Mouse (Mus musculus) limb, embryonic 10.5 days (tissue): ENCODE data around the gene Rnf5. TPM values are rescaled to one million over a fixed set of nuclear protein-coding genes. Genes with fewer than 3 reads are reported as not detected.

Experiments
- DNase-seq: peaks from one replicate; pipeline ENCODE4 v3.0.0-alpha.2; 2017; ENCODE audit warnings: low spot score
- H3K27ac ChIP-seq: fragments of 300-500 bp; sonication (generic); 2 replicates; pipeline ENCODE4 v1.5.1; 2016; ENCODE audit warnings: mild to moderate bottlenecking
- H3K27me3 ChIP-seq: fragments of 300-500 bp; sonication (generic); 2 replicates; pipeline ENCODE4 v1.6.1; 2016; ENCODE audit warnings: low read depth, mild to moderate bottlenecking; ENCODE audit not compliant: poor library complexity, severe bottlenecking
- H3K36me3 ChIP-seq: fragments of 300-500 bp; sonication (generic); 2 replicates; pipeline ENCODE4 v1.6.1; 2016; ENCODE audit warnings: mild to moderate bottlenecking, moderate library complexity
- H3K4me1 ChIP-seq: fragments of 300-500 bp; sonication (generic); 2 replicates; pipeline ENCODE4 v1.6.1; 2016
- H3K4me3 ChIP-seq: fragments of 300-500 bp; sonication (generic); 2 replicates; pipeline ENCODE4 v1.5.1; 2016; ENCODE audit warnings: mild to moderate bottlenecking, moderate library complexity
- H3K9me3 ChIP-seq: fragments of 300-500 bp; sonication (generic); replicated peaks from 2 replicates; pipeline ENCODE4 v1.6.1; 2016; ENCODE audit warnings: mild to moderate bottlenecking
- WGBS: fragments of 180-500 bp; shearing (Covaris S2); methylation state at CpG from one replicate; pipeline ENCODE4 v1.1.7; 2016; 5-methylcytosine and 5-hydroxymethylcytosine counted together
- polyA plus RNA-seq: library from polyadenylated mRNA; unstranded; fragments of >200 nt; fragmentation: Nextera tagmentation; extraction: Ambion mirVana; gene quantifications from 2 replicates; pipeline ENCODE4 v1.2.1, GENCODE M21; 2016

The Rnf5 gene
- polyA plus RNA-seq, 1 experiment from 2014 or later, result 162 TPM

DNA sequence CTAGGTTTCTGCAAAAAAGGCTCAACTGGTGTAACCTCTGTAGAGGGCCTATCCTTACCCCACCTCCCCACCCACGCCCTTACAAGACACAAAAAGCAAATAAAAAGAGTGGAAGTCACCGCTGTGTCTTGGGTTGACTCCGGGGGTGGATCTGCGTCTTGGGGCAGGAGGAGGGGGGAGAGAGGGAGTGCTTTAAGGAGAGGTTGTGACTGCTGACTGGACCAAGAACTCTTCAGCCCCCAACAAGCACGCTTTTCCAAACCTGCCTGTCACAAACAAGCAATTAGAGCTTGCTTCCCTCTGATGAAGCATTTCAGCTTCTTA is 25.1 kb upstream of the Rnf5 start:
- Histone ChIP-seq H3K4me1 (peaks cover 68% of the 10 kb centered on the region), H3K36me3 (peaks cover 12% of the 10 kb centered on the region), H3K27ac (peak overlapping the region; percentile 92), H3K9me3 (no peaks in the 10 kb centered on the region), H3K4me3 (peak overlapping the region; percentile 74), H3K27me3 (peaks cover 53% of the 10 kb centered on the region)
- DNase-seq, result no peak
- 21% methylated on average over 5 of the region's 5 CpGs for WGBS

DNA sequence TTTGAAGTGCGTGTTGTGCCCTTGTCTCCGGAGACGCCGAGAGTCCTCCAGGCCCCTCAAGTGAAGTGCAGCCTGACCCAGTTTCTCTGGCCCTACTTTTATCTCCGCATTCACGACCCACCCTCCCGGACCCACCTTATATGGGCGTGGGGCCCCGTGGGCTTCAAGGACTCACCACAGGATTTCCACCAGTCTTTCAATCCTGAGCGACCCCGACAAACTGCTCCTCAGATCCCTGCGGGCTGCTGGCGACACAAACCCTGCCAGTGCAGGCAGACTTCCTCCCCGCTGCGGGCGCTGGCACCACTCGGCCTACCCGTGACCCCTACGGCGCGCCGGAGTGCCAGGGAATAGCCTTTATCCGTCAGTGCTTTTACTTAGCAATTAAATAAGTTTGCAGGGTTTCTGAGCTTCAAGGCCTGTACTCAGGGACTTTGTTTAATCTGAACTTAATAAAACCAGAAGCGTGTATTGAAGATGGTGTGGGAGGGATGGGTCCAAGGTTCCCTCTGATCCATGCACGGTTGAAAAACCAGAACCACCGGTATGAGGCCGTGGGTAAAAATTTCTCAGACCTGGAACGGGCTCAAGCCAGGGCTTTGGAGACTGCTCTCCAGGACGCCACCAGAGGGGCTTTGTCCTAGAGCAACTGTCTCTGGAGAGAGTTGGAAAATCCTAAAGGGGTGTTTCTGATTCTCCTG is 24.6 kb upstream of the Rnf5 start, which contains the start of gene Ppt2:
Gene Ppt2, minus strand, starts transcription at position 568 of the 701 bp plus-strand sequence.
- peaks cover 48% of the 10 kb centered on the region for H3K27me3 ChIP-seq
- 6% methylated on average over 29 of the region's 29 CpGs for WGBS
- peaks cover 17% of the 10 kb centered on the region for H3K36me3 ChIP-seq
- H3K4me3 ChIP-seq, result peak within 1 kb of the TSS; percentile 74
- H3K27ac ChIP-seq, result peak within 1 kb of the TSS; percentile 92
- H3K9me3 ChIP-seq, result no peaks in the 10 kb centered on the region
- H3K4me1 ChIP-seq, result peaks cover 65% of the 10 kb centered on the region
- no peak for DNase-seq

DNA sequence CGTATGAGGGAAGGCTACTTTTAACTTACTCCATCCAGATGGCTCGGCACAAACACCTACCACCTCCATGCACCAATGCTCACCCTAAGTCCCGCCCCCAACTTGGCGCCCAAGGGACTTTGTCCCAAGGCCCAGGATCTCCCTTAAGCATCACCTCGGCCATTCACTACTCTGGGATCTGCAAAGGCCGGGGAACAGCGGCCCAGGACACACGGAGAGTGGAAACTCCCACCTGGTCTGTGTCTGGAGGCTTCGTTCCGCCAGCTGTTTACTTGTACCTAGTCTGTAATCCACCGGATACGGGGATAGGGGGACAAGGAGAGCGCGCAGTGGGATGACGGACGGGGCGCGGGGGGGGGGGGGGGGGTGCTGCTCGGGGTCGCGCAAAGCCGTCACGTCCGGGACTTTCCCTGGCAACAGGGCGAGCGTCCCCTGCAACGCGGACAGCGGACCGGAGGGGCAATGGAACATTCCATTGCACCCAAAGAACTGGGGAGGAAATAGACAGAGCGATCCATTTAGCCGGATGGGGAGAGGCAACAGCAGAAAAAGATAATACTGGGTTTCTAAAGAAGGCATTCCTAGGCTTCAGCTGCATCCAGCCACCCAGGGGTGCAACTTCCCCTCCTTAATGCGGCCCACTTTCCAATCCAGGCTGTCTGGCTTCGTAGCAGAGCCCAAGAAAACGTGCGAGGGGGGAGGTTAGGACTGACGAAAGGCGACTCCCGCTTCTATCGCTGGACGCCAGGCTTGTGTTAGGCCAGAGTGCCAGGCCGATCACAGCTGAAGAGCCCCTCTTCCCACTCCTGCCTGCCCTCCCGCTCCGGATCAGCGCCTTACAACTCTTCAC is 23.8 kb upstream of the Rnf5 start:
- H3K36me3 ChIP-seq, result peaks cover 25% of the 10 kb centered on the region
- under 1% methylated on average over 42 of the region's 45 CpGs for WGBS
- H3K9me3 ChIP-seq, result no peaks in the 10 kb centered on the region
- H3K4me3 ChIP-seq, result peak overlapping the region; percentile 74
- H3K27me3 ChIP-seq, result peaks cover 41% of the 10 kb centered on the region
- DNase-seq, result peak; percentile 94
- peak overlapping the region; percentile 92 for H3K27ac ChIP-seq
- H3K4me1 ChIP-seq, result peaks cover 58% of the 10 kb centered on the region

DNA sequence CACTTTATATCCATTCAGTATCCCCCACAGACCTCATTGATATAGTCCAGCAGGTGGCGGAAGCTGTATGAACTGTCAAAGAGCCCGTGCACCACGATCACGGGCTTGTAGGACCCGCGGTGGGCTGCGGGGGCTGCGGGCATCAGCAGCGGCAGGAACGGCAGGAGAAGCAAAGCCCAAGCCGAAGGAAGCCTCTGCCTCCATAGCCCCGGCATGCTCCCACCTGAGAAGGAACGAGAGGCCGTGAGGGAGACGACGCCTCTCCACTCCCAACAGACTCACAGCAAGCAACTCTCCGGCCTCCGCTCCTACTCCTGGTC is 23.2 kb upstream of the Rnf5 start:
- H3K27me3 ChIP-seq, result peaks cover 35% of the 10 kb centered on the region
- DNase-seq, result peak; percentile 59
- peaks cover 30% of the 10 kb centered on the region for H3K36me3 ChIP-seq
- H3K4me3 ChIP-seq, result peak overlapping the region; percentile 74
- WGBS, result 0% methylated on average over 18 of the region's 18 CpGs
- no peaks in the 10 kb centered on the region for H3K9me3 ChIP-seq
- peak overlapping the region; percentile 92 for H3K27ac ChIP-seq
- H3K4me1 ChIP-seq, result peaks cover 53% of the 10 kb centered on the region

DNA sequence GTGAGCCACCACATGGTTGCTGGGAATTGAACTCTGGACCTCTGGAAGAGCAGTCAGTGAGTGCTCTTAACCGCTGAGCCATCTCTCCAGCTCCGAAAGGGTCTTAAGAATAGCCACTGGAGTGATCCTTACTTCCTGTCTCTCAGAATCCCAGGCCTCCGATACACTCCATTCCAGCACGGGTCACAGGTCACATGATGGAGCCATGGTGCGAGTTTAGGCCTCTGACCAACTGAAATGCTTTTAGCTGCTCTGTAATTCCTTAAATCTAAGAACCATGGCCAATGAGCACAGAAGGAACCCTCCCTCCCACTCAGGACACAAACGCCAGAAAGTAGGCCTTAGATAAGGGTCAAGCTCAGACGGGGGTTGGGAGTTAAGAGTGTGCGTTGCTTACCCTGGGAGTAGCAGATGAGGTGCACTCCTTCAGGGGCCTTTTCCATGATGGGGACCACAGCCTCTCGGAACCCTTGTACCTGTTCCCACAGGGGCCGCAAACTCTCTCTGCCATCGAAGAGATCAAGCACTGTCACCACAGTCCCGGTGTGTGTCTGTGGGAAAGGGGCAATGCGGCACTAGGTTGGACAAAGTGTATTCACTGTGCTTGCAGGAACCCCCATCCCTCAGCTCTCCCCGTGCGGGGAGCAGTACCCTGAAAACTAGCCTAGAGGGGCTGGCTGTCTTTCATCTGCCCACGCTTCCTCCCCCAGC is 22.7 kb upstream of the Rnf5 start:
- H3K4me1 ChIP-seq, result peaks cover 47% of the 10 kb centered on the region
- WGBS, result 57% methylated on average over 16 of the region's 16 CpGs
- no peaks in the 10 kb centered on the region for H3K9me3 ChIP-seq
- H3K27ac ChIP-seq, result peak overlapping the region; percentile 92
- peak overlapping the region; percentile 74 for H3K4me3 ChIP-seq
- peaks cover 35% of the 10 kb centered on the region for H3K36me3 ChIP-seq
- peaks cover 30% of the 10 kb centered on the region for H3K27me3 ChIP-seq
- DNase-seq, result no peak

DNA sequence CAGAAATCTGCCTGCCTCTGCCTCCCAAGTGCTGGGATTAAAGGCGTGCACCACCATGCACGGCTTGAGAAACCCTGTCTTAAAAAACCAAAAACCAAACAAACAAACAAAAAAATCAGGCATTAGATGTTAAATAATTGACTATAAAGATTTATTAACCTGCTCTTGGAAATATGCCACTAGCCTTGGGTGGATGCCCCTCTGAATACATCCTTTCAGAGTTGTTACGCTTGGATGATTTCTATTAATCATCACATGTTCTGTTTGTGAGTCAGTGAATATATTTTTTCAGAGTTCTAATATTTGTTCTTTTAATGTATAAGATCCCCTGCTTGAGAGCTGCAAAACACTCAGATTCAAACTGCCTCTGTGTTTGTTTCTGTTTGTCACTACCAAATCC is 21.5 kb upstream of the Rnf5 start:
- 98% methylated on average over 3 of the region's 3 CpGs for WGBS

DNA sequence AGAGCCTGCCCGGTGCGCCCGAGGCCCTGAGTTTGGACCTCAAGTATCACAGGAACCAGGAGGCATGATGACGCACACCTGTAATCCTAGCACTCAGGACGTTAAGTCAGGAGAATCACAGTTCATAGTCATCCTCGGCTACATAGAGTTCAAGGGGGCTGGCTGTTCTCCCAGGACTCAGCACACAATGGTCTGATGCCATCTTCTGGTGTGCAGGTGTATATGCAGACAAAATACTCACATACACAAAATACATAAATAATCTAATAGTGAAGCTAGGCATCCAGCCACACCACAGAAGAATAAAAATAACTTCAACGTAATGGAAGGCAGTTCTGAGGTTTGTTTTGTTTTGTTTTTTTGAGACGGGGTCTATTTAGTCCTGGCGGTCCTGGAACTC is 19.7 kb upstream of the Rnf5 start:
- no peak for DNase-seq
- peaks cover 44% of the 10 kb centered on the region for H3K36me3 ChIP-seq
- 88% methylated on average over 9 of the region's 9 CpGs for WGBS

More for the DNA sequence above, 21.5 kb upstream of the Rnf5 start:
- no peak overlapping the region for H3K27ac ChIP-seq
- peaks cover 43% of the 10 kb centered on the region for H3K36me3 ChIP-seq
- H3K9me3 ChIP-seq, result no peaks in the 10 kb centered on the region
- peaks cover 17% of the 10 kb centered on the region for H3K27me3 ChIP-seq
- no peak overlapping the region for H3K4me3 ChIP-seq
- no peak for DNase-seq
- H3K4me1 ChIP-seq, result peaks cover 35% of the 10 kb centered on the region

DNA sequence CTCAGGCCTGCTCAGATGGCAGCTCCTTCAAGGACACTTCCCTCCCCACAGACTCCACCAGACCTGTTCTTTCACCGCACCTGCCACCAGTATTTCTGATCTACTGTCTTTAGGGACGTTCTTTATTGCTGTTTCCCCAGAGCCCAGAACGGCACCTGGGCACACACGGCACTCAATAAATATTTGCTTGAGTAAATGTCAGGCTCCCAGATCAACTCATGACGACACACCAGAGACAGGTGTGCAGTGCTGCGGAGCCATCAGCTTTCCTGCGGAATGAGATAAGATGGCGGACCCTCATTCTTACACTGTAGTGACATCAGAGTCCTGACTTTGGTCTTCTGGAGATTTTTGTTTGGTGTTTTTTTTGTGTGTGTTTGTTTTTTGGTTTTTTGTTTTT is 17.5 kb upstream of the Rnf5 start:
- peaks cover 1% of the 10 kb centered on the region for H3K4me1 ChIP-seq
- no peaks in the 10 kb centered on the region for H3K27me3 ChIP-seq
- H3K9me3 ChIP-seq, result no peaks in the 10 kb centered on the region
- no peak overlapping the region for H3K4me3 ChIP-seq
- DNase-seq, result no peak
- peaks cover 59% of the 10 kb centered on the region for H3K36me3 ChIP-seq
- H3K27ac ChIP-seq, result no peak overlapping the region
- WGBS, result 93% methylated on average over 8 of the region's 8 CpGs

More for the DNA sequence above, 19.7 kb upstream of the Rnf5 start:
- Histone ChIP-seq H3K27me3 (no peaks in the 10 kb centered on the region), H3K4me3 (no peak overlapping the region), H3K27ac (no peak overlapping the region), H3K4me1 (peaks cover 17% of the 10 kb centered on the region), H3K9me3 (no peaks in the 10 kb centered on the region)

DNA sequence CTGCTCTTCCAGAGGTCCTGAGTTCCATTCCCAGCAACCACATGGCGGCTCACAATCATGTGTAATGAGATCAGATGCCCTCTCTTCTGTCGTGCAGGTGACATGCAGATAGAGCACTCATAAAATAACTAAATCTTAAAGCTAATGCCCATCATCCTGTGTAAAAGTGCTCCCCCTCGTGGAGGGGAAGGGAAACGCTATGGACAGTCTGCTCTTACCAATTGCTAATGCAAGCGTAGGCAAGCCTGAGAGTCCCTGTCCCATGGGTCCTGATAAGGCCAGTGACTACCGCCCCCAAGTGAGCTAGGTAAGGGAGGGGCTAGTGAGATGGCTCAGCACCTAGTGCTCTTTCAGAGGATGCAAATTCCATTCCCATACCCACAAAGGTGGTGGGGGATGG is 15.5 kb upstream of the Rnf5 start:
- WGBS, result 24% methylated on average over 6 of the region's 6 CpGs
- peak; percentile 69 for DNase-seq
- Histone ChIP-seq H3K9me3 (no peaks in the 10 kb centered on the region), H3K27me3 (no peaks in the 10 kb centered on the region), H3K36me3 (peaks cover 70% of the 10 kb centered on the region), H3K4me1 (no peaks in the 10 kb centered on the region), H3K4me3 (no peak overlapping the region), H3K27ac (no peak overlapping the region)

DNA sequence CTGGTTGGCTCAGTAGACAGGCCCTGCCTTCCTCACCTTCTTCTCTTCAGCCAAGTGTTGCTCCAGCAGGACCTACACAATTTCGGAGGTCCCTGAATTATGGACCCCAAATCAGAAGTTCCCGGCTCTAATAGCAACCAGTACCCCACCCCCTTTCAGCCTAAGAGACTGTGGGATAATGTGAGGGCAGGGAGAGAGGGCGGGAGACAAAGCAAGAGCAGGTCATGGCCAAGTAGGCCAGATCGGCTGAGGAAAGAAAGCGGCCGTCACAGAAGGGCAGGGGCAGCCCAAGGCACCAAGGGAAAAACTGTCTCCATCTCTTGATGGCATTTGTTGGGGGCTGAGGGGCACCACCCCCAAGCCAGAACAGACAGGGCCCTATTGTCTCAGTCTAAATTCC is 12.4 kb upstream of the Rnf5 start, which contains the start of gene Egfl8:
Gene Egfl8, minus strand, starts transcription at position 101 of the 400 bp plus-strand sequence.
- DNase-seq, result no peak
- Histone ChIP-seq H3K27me3 (no peaks in the 10 kb centered on the region), H3K36me3 (peaks cover 72% of the 10 kb centered on the region), H3K27ac (0 out of 2 replicates have a peak within 1 kb of the TSS, but pooled peaks have one; percentile 43), H3K9me3 (no peaks in the 10 kb centered on the region), H3K4me1 (no peaks in the 10 kb centered on the region), H3K4me3 (no peak within 1 kb of the TSS)
- WGBS, result 81% methylated on average over 6 of the region's 6 CpGs

DNA sequence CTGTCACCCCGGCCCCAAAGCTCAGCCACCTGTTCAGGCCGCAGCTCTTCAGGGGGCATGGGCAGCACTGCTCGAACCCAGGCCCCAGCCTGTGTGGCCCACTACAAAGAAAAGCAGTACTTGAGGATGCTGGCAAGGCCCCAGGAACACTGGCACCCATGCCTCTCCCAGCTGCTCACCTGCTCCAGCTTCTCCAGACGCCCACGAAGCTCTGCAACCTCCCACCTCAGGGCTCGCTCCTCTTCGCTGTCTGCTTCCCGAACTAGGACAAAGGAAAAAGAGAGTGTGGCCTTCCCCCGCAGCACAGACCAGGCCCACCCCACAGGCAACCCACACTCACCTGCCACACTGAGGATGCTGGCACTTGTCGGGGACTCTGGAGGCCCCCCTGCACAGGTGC is 10.3 kb upstream of the Rnf5 start:
- H3K27me3 ChIP-seq, result no peaks in the 10 kb centered on the region
- 92% methylated on average over 10 of the region's 10 CpGs for WGBS
- no peak overlapping the region for H3K27ac ChIP-seq
- H3K4me3 ChIP-seq, result peak overlapping the region; percentile 21; the same call in 1 of the 2 replicates
- H3K36me3 ChIP-seq, result peaks cover 79% of the 10 kb centered on the region
- DNase-seq, result no peak
- peaks cover under 1% of the 10 kb centered on the region; the same call in 1 of the 2 replicates for H3K4me1 ChIP-seq
- no peaks in the 10 kb centered on the region for H3K9me3 ChIP-seq

DNA sequence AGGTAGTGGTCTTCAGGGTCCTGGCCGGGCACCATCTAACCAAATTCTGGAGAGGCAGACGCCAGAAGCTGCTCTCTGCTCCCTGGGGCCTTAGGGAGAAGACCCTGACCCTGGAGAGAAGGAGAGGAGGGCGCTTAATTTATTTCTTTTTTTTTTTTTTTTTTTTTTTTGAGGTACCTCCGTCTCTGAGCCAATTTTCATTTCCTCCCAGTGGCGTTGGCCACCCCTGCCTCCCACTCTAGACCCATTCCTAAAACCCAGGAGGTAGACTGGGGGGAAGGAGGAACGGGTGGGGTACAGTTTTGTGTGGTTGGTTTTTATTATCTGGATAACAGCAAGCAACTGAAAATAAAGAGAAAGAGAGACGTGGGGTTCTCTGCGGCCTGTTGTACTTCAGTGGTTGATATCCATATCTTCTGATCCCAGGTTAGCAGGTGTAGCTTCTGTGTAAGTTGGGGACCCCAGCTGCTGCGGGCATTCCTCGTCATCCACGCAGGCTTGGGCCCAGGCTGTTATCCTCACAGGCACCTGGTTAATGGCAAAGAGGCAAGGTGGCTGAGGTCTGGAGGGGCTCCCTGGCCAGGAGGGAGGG is 9.7 kb upstream of the Rnf5 start:
- Histone ChIP-seq H3K27me3 (no peaks in the 10 kb centered on the region), H3K4me1 (peaks cover 7% of the 10 kb centered on the region; the same call in 1 of the 2 replicates), H3K27ac (no peak overlapping the region), H3K36me3 (peaks cover 86% of the 10 kb centered on the region), H3K9me3 (no peaks in the 10 kb centered on the region), H3K4me3 (no peak overlapping the region)
- DNase-seq, result no peak
- WGBS, result 89% methylated on average over 11 of the region's 11 CpGs
